Mouse (Mus musculus) urinary bladder, postnatal 25 days (tissue): Measurements from ENCODE around the gene Tead1.

Experiments
- DNase-seq: peaks from one replicate; pipeline ENCODE4 v3.0.0; 2022; ENCODE audit warnings: low spot score

The Tead1 gene

DNA sequence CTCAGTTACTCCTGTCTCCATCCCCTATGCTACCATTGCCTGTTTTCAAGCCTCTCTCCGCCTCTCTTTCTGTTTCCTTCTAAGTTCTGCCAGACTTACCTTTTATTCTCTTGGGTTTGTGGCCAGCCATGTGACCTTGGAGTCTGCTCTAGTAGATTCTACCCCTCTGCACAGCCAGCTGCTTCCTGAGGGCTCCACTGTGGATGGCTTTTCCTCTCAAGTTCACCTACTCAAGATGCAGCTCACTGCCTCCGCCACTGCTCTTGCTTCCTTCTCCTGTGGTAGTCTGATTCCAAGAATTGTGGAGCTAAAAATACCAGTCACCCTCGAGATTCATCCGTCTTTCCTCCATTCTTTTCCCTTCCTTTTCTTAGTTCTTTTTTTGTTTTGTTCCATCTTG, 140.7 kb downstream of the Tead1 start:
- no peak for DNase-seq

DNA sequence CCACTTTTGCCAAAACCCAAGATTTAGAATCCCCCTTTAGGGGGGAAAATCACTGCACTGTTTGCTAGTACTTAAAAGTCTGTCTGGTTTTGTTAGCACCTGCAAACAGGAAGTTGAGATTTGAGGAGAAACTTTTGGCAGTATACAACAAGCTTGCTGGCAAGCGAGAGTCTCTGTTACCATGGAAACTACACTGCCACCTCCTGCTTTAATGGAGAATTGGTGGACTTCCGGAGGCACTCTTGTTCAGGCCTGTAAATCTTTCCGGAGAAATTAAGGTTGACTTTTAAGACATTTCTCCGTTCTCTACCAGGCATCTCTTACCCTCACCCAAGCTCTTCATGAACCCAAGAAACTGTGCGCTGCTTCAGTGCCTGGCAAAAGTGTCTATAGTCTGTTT, 143.8 kb downstream of the Tead1 start:
- no peak for DNase-seq

DNA sequence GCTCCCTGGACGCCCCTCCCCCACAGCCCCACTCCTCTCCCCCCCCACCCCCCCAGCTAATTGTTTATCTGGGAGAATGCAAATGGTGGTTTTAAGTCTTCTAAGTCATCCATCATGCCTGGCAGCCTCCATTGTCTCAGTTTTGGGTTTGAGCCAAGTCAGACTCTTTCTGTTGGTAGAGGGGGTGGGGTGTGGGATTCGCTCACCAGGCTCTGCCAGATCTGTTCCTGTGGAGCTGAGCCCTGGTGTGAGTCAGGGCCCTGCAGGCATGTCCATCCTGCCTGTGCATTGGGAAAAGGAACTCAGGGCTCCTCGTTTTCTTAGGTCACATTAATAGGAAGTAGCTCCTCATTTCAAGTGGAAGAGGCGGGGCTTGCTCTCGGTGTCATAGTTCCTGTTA, 144.5 kb downstream of the Tead1 start:
- peak; percentile 23 for DNase-seq

DNA sequence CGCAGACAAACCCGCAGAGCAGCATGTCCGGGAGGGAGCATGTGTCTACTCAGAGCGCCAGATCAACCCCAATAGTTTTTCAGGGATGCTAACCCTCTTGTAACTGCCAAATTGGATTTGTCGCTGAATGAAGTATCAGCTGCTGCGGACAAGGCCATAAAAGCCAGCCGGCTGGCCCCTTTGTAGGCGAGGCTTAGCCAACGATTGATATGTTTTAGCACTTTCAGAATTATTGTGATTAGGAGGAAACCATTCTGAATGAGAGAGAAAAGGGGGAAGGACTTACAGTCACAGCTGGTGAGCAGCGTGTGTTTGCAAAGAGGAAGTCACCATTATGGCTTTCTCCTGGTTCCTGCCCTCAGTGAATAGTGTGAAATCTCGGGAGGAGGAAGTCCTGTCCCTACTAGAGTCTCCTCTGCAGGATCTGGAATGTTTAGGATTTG, 146.2 kb downstream of the Tead1 start:
- DNase-seq, result no peak

DNA sequence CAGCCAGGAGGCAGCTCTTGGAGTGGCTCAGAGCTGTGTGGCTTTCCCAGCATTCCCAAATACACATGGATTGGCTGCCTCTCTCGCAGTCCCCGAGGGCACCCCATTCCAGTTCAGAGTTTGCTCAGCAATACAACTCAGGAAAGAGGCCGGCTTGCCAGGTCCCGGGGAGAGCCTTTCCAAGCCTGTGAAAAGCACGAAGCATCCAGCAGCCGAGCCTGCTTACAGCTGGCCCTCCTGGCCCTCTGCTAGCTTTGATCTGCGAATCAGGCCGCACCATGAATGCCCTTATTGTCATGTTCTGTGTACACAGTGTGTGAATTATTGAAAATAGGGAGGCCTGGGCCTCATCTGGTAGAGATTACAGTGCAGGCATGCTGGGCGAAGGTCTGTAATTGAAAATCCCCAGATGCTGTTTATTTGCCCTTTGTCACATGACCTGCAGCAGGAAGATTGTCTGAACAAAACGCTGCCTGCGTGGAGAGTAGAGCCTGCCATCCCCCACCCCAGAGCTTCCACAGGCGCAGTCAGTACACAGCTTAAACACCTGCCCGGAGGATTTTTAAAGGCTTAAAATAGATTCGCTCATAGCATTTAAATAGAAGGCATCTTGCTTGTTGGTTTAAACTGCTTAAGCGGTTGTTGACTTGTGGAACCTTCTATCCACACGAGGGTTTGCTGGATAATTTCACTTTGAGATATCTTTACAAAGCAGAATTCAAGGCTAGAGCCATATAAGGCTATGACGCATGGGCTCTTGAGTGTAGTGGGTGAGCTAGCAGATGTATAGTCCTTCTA, 147.2 kb downstream of the Tead1 start:
- peak; percentile 14 for DNase-seq

DNA sequence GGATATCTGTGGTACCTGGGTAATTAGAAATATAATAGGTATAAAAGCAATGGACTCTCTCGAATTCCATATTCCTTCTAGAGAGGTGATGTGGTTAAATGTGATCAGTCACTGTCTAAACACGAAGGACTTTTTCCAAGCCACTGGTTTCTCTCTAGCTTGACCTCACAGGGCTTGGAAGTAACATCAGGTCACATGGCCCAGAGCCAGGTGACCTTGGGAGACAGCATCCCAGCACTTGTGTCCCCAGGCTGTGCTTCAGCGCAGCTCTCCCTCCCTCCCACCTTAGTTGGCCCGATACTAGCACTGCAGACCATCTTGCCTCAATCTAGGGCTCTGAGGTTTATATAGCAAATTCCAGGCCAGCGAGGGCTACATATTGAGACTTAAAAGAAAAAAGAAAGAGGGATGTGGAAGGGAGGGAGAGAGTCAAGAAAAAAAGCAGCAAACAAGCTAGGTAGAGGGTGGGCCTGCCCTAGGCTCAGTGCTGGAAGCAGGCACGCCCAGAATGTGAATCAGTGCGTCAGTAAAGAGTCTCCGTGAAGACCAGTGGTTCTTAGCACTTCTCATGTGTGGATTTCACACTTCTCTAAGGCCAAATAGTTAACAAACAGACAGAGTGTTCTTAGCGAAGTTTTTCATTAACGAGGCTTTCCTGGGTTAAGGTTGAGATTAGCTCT, 149.0 kb downstream of the Tead1 start:
- DNase-seq, result no peak

DNA sequence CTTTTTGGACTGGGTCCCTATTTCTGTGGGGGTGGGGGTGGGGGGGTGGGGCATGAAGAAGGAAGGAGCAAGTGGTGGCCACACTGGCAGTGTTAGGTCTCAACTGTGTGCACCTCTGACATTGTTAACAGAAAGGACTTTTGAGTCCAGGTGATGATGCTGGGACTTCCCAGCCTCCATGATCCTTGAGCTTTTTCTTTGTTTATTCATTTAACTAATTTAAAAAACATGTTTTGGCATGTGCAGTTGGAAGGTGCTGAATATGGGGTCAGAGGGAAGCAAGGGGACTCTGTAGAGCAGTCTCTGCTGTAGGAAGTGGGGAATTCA, 149.5 kb downstream of the Tead1 start:
- DNase-seq, result no peak

DNA sequence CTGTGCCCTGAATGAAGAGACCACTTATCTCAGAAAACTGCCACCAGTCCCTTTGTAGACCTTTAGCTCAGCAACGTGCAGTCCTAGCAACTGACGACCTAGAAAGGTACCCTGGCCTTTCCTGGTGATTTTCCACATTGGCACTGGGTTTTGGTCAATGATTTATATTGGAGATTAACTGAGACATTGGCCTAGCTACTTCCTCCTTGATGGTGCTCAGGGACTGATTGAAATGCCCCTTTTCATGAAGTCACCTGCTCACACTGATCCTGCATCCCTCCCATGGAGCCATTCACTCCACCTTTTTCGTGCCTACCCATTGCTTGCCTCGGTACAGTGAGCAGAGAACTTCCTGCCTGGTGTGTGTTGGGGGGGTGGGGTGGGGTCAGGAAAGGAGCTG, 151.8 kb downstream of the Tead1 start:
- no peak for DNase-seq

DNA sequence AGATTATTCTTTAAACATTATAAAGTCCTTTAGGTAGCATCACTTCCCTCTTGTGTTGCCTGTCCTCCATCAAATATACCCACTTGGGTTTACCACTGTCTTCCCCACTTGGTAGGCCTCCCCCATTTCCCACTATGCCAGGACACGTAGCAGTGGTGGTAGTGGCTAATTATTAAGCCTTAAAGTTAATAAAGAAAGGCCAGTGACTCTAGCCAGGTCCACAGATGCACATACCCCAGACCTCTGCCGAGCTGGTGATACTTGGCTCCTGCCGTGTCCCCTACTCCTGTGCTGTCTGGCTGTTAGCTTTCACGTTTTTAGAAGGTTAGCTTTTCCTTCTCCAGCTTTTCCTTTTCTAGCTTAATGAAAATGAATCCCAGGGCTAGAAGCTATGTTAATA, 152.3 kb downstream of the Tead1 start:
- DNase-seq, result no peak

DNA sequence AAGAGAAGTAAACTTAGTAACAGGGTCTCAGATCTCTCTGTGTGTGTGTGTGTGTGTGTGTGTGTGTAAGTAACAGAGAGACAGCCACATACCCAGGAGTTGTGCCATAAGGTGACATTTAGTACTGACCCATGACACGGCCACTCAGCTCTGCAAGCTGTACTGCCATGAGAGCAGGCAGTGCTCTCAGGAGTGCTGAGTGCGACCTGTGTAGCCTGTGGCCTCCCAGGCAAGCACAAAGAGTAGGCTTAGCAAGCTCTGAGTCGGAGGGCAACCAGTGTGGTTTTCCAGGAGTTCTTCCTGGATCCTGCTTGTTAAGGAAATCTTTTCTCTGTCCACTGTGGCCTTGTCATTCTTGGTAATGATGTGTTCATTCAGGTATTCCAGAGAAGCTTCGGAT, 154.0 kb downstream of the Tead1 start:
- DNase-seq, result no peak

DNA sequence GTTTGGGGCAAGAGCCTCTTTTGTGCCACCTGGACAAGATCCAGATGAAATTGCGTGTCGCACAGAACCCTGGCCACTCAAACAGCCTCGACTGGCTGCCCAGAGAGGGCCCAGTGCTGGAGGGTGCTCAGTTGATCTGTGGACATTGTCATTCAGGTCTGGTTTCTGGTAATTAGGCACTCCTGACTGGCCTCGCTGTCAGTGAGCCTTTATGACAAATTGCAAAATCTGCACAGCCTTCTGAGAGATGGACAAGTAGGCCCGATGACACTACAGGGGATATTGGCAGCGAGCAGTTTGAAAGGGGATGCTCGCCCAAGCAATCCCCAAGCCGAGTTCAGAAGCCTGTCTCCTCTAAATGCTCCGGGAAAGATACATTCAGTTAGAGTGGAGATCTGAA, 157.0 kb downstream of the Tead1 start:
- DNase-seq, result no peak

DNA sequence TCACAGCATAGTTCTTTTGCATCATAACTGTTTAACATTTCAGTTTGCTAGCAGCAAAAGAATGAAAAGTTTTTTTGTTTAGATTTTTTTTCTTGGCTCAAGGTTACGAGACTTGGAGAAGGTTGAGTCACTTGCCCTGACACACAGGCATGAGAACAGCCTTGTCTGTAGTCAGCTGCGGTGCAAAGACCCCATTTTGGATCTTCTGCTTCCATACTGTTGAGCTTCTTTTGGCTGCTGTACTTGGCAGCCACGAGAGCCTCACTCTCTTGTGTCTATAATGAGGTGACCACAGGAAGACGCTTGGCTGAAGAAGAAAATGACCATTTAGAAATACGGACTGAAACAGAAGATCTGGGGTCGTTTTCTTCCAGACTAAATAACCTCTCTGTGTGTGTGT, 159.0 kb downstream of the Tead1 start:
- no peak for DNase-seq

DNA sequence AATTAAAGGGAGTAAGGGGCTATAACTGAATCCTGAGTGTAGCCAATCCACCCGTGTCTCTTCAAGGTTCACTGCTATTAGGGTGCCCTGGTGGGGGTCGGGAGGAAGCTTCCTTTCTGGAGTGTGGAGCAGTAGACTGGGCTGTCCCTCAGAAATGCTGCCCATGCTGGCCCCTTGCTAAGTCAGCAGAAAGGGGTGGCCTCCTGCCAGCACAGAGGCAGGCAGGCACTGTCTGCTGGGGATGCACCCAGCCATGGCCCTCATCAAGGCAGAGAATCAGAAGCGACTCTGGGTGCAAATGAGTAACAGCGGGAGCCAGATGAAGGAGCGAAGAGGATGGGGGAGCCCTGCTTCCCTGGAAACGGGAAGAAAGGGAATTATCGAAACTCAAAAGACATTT, 161.2 kb downstream of the Tead1 start:
- DNase-seq, result no peak

DNA sequence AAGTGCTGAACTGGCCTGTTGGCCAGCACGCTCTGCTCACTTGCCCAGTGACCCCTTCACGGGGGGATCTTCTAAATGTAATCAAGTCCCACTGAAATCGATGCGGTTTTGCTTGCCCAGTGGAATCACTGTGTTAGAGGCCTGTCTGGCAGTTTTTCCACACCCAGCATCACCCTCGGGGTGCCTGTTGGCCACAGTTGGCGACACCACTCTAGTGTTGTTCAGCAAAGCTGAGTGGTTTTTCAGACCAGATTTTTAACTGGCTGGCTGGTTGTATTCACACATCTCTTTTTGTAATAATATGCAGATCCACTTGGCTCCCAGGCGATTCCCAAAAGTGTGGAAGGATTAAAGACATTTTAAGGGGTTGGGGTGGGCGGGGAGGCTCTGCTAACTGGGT, 161.8 kb downstream of the Tead1 start:
- no peak for DNase-seq

DNA sequence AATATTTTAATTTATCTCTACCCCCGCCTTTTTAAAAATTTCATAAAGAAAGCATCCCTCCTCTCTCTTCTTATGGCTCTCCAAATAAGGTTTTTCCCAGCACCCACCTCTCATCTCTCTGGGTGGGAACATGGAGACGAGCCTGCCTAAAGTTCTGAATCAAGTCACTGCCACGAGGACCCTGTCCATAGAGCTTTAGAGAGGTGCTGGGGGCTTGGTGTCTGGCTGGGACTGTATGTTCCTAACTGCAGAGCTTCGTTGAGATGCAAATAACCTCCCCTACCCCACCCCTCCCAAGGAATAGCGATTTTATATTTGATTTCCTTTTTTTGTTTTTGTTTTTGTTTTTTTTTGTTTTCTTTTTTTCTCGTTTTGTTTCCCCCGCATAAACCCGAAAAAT, 162.4 kb downstream of the Tead1 start:
- no peak for DNase-seq

DNA sequence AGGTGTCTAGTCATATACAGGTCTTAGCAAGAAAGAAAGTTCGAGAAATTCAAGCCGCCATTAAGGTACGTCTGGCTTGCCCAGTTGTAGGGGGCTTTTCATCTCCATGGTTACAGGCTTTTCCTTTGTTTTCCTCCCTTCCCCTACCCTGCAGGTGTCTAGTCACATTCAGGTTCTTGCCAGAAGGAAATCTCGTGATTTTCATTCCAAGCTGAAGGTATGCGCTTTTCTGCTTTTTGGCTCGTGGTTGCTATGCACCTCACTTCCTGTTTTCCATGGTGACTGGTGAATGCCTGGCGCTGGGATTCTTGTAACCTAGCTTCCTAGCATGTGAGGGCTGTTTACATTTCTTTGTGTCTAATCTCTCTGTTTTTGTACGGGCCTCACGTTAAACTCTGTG, 162.8 kb downstream of the Tead1 start:
- DNase-seq, result no peak

DNA sequence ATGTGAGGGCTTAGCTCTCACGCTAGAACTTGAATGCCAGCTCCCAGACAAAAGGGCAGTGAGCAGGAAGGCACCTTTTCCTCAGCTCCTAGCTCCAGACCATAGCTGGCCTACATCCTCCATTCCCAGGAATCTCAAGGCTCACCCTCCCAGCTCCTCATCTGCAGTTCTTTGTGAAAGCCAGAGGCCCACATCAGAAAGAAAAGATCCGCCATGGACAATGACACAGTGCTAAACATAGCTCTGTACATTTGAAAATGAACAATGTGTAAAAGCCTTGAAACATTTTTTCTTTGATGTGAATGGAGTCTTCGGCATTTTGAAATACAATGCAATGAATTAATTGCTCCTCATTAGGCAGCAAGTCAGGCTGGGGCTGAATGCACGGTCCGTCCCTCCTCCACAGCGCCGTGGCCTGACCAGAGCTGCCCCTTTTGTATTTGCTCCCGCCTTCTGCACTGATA, 172.2 kb downstream of the Tead1 start:
- no peak for DNase-seq

DNA sequence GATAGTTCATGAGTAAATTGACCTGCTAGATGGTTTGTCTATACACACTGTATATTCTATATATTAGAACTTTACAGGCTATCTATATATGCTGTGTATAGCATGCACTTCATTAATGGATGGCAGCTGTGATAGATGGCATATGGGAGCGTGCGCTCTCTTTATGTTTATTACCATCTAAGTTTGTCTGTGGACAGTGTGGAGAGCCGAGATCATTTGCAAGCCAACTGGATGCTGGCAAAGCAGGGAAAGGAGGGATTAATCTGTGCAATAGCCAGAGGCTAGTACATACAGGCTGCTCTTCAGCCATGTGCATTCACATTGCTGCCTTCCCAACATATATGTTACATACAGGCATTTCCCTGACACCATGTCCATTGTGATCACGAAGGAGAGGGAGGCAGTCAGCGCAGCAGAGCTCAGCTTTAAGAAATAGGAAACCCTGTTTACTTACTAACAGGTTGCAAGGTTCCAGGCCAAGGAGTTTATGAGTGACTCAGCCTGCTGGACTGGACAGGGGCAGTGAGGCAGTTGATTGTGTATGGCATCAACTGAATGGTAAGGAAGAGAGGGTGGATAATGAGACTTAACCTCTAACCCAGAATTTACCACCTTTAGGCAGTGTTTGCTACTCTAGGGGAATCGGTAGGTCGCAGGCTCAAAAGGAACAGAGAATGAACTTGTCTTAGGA, 173.2 kb downstream of the Tead1 start:
- no peak for DNase-seq

DNA sequence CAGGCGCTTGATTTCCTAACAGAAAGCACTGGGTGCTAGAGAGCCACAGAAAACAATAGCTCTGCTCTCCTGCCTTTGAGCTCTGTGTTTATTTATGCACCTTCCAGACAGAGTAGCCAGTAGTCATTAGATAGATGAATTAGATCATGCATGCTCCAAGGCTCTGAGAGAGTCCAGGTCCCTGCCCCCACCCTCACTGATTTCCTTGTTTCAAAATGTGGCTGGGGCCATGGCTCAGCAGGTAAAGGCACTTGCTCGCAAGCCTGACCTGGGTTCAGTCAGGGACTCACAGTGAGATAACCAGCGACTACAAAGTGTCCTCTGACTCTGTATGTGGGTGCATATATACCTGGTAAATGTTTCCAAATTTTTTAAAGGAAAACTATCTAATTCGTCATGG, 174.7 kb downstream of the Tead1 start:
- DNase-seq, result no peak

DNA sequence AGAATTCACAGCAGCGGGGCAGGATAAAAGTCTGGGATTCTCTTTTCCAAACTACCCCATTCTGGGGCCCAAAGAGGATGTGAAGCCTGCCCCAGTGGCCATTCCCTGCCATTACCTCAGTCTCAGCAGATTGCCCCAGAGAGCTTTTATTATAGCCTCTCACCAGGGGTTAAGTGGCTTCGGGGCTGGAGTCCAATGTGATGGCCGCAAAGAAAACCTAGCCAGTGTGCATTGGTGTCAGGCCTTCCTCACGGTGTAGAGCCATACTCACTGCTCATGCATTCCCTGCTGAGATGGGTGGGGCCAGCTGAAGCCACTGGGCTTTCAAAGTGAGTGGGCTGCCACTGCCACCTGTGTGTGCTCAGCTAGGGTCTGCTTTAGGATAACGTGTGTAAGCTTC, 175.4 kb downstream of the Tead1 start:
- DNase-seq, result no peak

DNA sequence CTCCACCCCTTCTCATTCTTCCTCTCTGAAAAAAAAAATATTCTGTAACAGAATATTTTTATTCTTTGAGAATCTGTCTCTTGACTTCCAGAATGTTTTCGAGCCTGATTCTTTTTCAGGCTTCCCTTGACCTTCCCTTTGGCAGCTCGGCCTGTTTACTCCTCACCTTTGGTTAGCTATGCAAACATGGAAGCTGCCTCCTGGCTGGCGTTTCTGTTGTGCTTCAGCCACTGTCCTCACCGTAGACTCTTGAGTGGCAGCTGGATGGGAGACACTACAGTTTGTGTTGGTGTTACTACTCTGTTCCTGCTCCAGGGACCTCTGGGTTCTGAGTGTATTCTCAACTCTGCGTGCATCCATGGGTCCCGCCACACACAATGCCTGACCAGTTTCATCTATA, 176.3 kb downstream of the Tead1 start:
- no peak for DNase-seq

DNA sequence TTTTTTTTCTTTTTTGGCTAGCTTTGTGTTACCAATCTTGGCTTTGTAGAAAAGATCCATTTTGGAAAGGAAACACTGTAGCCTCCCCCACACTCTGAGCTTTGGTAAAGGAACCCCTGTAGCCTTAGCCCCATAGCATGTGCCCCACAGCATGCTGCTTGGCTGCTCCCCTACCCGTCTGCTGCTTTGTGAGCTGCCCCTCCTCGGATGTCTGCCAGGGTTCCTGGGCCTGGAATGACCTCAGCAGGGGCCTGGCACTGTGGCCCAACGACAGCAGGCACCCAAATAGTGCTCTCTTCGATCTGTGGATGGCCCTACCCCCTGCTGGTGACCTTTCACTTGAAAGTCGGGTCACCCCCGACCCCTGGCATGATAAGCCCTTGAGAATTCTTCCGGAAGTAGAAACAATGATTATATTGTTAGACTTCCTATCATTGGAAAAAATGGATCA, 177.0 kb downstream of the Tead1 start:
- DNase-seq, result no peak

DNA sequence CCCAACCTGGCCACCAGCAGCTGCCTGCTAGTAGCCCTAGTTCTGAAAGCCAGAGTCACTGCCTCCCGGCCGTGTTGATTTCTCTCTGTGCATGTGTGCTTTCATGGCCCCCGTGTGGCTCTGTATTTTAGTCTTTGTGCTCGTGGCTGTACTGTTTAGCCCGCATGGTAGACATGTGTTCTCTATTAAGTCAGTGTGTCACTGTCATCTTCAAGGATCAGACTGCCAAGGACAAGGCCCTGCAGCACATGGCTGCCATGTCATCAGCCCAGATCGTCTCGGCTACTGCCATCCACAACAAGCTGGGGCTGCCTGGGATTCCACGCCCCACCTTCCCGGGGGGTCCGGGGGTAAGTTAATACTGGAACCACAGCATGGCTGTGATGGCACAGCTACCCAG, 177.5 kb downstream of the Tead1 start:
- DNase-seq, result no peak
